Mouse (Mus musculus): ENCODE measurements around the gene Gm10842. TPM values are rescaled to one million over a fixed set of nuclear protein-coding genes. Genes with fewer than 3 reads are reported as not detected.

Gene Gm10842
- total RNA-seq, 1 experiment from 2014 or later, result not detected

Other genes starting within 250 kb of the Gm10842 start
- gene Efcab3, start 83.3 kb upstream of the Gm10842 start, total RNA-seq (2021), result 0.44 and 0.94 TPM in 2 replicates
- gene Mettl2, start 20.5 kb upstream of the Gm10842 start, total RNA-seq (2021), result 18.2 and 22.8 TPM in 2 replicates
- 43.5 and 52.3 TPM in 2 replicates for gene Tlk2, start 31.9 kb downstream of the Gm10842 start, total RNA-seq (2021)
- gene Mrc2, start 145.8 kb downstream of the Gm10842 start, total RNA-seq (2021), result 20.4 and 21.7 TPM in 2 replicates

All from adrenal gland, postnatal 14 days (tissue).